In the genomic region with DNA sequence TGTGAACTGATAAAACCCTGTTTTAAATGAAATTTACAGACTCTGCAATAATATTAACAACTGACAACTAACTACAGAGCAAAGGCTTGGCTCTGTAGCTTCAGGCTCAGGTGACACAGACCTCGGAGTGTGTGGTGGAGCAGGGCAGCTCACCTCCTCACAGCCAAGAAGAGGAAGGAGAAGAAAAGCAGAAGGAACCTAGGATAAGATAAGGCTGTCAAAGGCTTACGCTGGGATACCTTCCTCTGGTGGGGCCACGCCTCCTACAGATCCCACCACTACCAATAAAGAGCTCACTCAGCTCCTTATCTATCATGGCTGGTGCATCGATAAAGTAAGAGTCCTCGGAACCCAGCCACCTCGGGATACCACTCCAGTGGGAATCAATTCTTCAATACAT, we compare ENCODE assay signal across 28 mouse cellular contexts. TPM values are rescaled to one million over a fixed set of nuclear protein-coding genes. Genes with fewer than 3 reads are reported as not detected.
"Had no signal": no experiment of that assay in that cellular context is flagged by ENCODE, and none has a peak within 500 bp of the region (broad histone marks: within the 10 kb centered on the region; RNA-seq: fewer than 3 reads in every experiment).

No protein-coding gene starts in this region.

- H3K4me1 ChIP-seq: limb, embryonic 10.5 days; limb, embryonic 13.5 days; liver, embryonic 15.5 days; megakaryocyte, embryonic 14.5 days; neural tube, embryonic 12.5 days; neural tube, embryonic 15.5 days; stomach, embryonic 15.5 days had no signal

- DNase-seq: kidney, adult 18-20 months; kidney, adult 9 months; kidney, postnatal 14 days; layer of hippocampus, adult 9-11 months; liver; lung, adult 2 months; lung, postnatal 14 days; lung, postnatal 4 days; midbrain, embryonic 14.5 days; right cerebral cortex, adult 18-20 months; right cerebral cortex, postnatal 14 days; right cerebral cortex, postnatal 4 days; thymus, postnatal 36 days had no signal

- H3K27ac ChIP-seq: layer of hippocampus, adult 2 months; limb, embryonic 10.5 days; limb, embryonic 13.5 days; liver, embryonic 12.5 days; liver, embryonic 15.5 days; neural tube, embryonic 12.5 days; neural tube, embryonic 15.5 days; stomach, embryonic 15.5 days had no signal

- H3K4me2 ChIP-seq: limb, embryonic 13.5 days; liver, embryonic 12.5 days; liver, embryonic 15.5 days; midbrain, embryonic 11.5 days; neural tube, embryonic 12.5 days; neural tube, embryonic 15.5 days; stomach, embryonic 15.5 days had no signal

- H3K27me3 ChIP-seq: limb, embryonic 13.5 days; liver, embryonic 12.5 days; liver, embryonic 15.5 days; megakaryocyte, embryonic 14.5 days; neural tube, embryonic 12.5 days; neural tube, embryonic 15.5 days; stomach, embryonic 15.5 days had no signal

- H3K4me3 ChIP-seq: layer of hippocampus, adult 2 months; limb, embryonic 10.5 days; limb, embryonic 13.5 days; liver, embryonic 12.5 days; liver, embryonic 15.5 days; megakaryocyte, embryonic 14.5 days; neural tube, embryonic 12.5 days; neural tube, embryonic 15.5 days; stomach, embryonic 15.5 days had no signal

- H3K9ac ChIP-seq: limb, embryonic 13.5 days; liver, embryonic 12.5 days; liver, embryonic 15.5 days; neural tube, embryonic 12.5 days; neural tube, embryonic 15.5 days; stomach, embryonic 15.5 days had no signal

- ATAC-seq: liver, embryonic 12.5 days had no signal

- H3K36me3 ChIP-seq: limb, embryonic 10.5 days; limb, embryonic 13.5 days; liver, embryonic 12.5 days; liver, embryonic 15.5 days; neural tube, embryonic 12.5 days; neural tube, embryonic 15.5 days; stomach, embryonic 15.5 days had no signal

- H3K9me3 ChIP-seq: limb, embryonic 10.5 days; limb, embryonic 13.5 days; liver, embryonic 12.5 days; liver, embryonic 15.5 days; megakaryocyte, embryonic 14.5 days; neural tube, embryonic 12.5 days; neural tube, embryonic 15.5 days; stomach, embryonic 15.5 days had no signal

RNA-seq across cellular contexts. Expression of gene Lrrc31, which starts 16.5 kb away (rescaled TPM):
- total RNA-seq: layer of hippocampus, adult 2 months; layer of hippocampus, postnatal 25 days; left cerebral cortex, adult 18-20 months; left cerebral cortex, postnatal 25 days had no signal
- polyA plus RNA-seq: limb, embryonic 10.5 days; limb, embryonic 13.5 days; liver, embryonic 12.5 days; liver, embryonic 15.5 days; midbrain, embryonic 11.5 days; midbrain, embryonic 14.5 days; neural tube, embryonic 12.5 days; neural tube, embryonic 15.5 days had no signal

RNA-seq across cellular contexts. Expression of gene Lrrc34, which starts 35.5 kb away (rescaled TPM):
- total RNA-seq: layer of hippocampus, postnatal 25 days; left cerebral cortex, adult 18-20 months had no signal
- polyA plus RNA-seq: large intestine, adult 2 months had no signal

RNA-seq across cellular contexts. Expression of gene Lrriq4, which starts 38.9 kb away (rescaled TPM):
- total RNA-seq: layer of hippocampus, adult 2 months; layer of hippocampus, postnatal 25 days; left cerebral cortex, adult 18-20 months; left cerebral cortex, postnatal 25 days had no signal
- polyA plus RNA-seq: large intestine, adult 2 months; limb, embryonic 10.5 days; limb, embryonic 13.5 days; liver, embryonic 12.5 days; liver, embryonic 15.5 days; lung, adult 2 months; lung, embryonic 16.5 days; midbrain, embryonic 11.5 days; midbrain, embryonic 14.5 days; neural tube, embryonic 12.5 days; neural tube, embryonic 15.5 days; stomach, embryonic 15.5 days had no signal
